Mouse (Mus musculus): Measurements from ENCODE around the gene Fndc3b.

- no peak for TF ChIP-seq POLR2A (IDR thresholded peaks at IDR 0.05; ENCODE audit: low read depth, low read length)
- TF ChIP-seq CTCF (IDR thresholded peaks at IDR 0.05; ENCODE audit: borderline replicate concordance, insufficient read depth, low read length) = no peak
Measured at GRCm38 (mm10) chr3:27705056-27705455, 6.1 kb downstream of the Fndc3b start.

Data from embryonic fibroblast, embryonic 13.5 days (primary cell).